Mouse (Mus musculus) right cerebral cortex, postnatal 4 days (tissue): ENCODE data around the gene Lsm14a.

Experiments used
- DNase-seq: peaks from one replicate; pipeline ENCODE4 v3.0.0-alpha.2; 2022

Gene Lsm14a

GRCm38 (mm10) chr7:34309186-34309764 is 83.8 kb downstream of the Lsm14a start:
- DNase-seq, result no peak

GRCm38 (mm10) chr7:34308586-34308985 is 84.5 kb downstream of the Lsm14a start:
- no peak for DNase-seq

GRCm38 (mm10) chr7:34305454-34305853 is 87.7 kb downstream of the Lsm14a start:
- no peak for DNase-seq

- no peak for DNase-seq
Observed at GRCm38 (mm10) chr7:34302651-34303050, 90.5 kb downstream of the Lsm14a start.

GRCm38 (mm10) chr7:34301952-34302351 is 91.2 kb downstream of the Lsm14a start:
- no peak for DNase-seq

- no peak for DNase-seq
Observed at GRCm38 (mm10) chr7:34298818-34299217, 94.3 kb downstream of the Lsm14a start.

- no peak for DNase-seq
Observed at GRCm38 (mm10) chr7:34296124-34296523, 97.0 kb downstream of the Lsm14a start.
